Mouse (Mus musculus) embryonic fibroblast, embryonic 13.5 days (primary cell): ENCODE measurements at regions not wholly inside any gene's neighbourhood (a gene's known extent, or its start where the extent isn't known, plus 50 kb on each side); places are given as distances from the start of the nearest gene placed in this dataset.

ENCODE experiments used
- CTCF ChIP-seq: IDR thresholded peaks from 2 replicates; pipeline ENCODE4 v1.5.1; 2011; ENCODE audit warnings: mild to moderate bottlenecking, control low read depth, low read length, moderate library complexity, borderline replicate concordance; ENCODE audit not compliant: insufficient read depth
- POLR2A ChIP-seq: IDR thresholded peaks from 2 replicates; pipeline ENCODE4 v1.6.1; 2011; ENCODE audit warnings: low read depth, mild to moderate bottlenecking, control low read depth, low read length, moderate library complexity

GRCm38 (mm10) chr5:50234111-50234510 lies 175.3 kb upstream of the Adgra3 start:
- TF ChIP-seq CTCF (no peak), POLR2A (no peak)
